Mouse (Mus musculus): ENCODE measurements around the gene Gm7714. TPM values are rescaled to one million over a fixed set of nuclear protein-coding genes. Genes with fewer than 3 reads are reported as not detected.
"Not testable (repeated sequence)": the region's sequence is repeated elsewhere in the genome, so short reads cannot be mapped to it uniquely, and the experiment has no call there.

The Gm7714 gene
- polyA plus RNA-seq (2012) = not detected in 2 replicates

GRCm38 (mm10) chr5:88268619-88269018, at the start of gene Gm7714:
TSS of gene Gm7714 (plus strand) at chr5:88268919.
- H3K9me3 ChIP-seq (ENCODE audit: control insufficient read depth, low read length) = no peaks in the 10 kb centered on the region; the same call in 1 of the 2 replicates
- no peaks in the 10 kb centered on the region for H3K27me3 ChIP-seq (ENCODE audit: control insufficient read depth)
- no peaks in the 10 kb centered on the region for H3K4me1 ChIP-seq (ENCODE audit: control insufficient read depth)
- no peaks in the 10 kb centered on the region for H3K36me3 ChIP-seq (ENCODE audit: control insufficient read depth)
- H3K4me3 ChIP-seq (replicated peaks) = no peak within 1 kb of the TSS
- TF ChIP-seq GATA1 (IDR thresholded peaks at IDR 0.05; ENCODE audit: low read length) (no peak), TAL1 (IDR thresholded peaks at IDR 0.05; ENCODE audit: low read length) (no peak)

- no peaks in the 10 kb centered on the region for H3K4me1 ChIP-seq (ENCODE audit: control insufficient read depth)
- no peak overlapping the region for H3K4me3 ChIP-seq (replicated peaks)
- no peaks in the 10 kb centered on the region for H3K36me3 ChIP-seq (ENCODE audit: control insufficient read depth)
- H3K9me3 ChIP-seq (ENCODE audit: control insufficient read depth, low read length) = peaks cover 5% of the 10 kb centered on the region; the same call in 1 of the 2 replicates
- TF ChIP-seq TAL1 (IDR thresholded peaks at IDR 0.05; ENCODE audit: low read length) (no peak), GATA1 (IDR thresholded peaks at IDR 0.05; ENCODE audit: low read length) (no peak)
- H3K27me3 ChIP-seq (ENCODE audit: control insufficient read depth) = no peaks in the 10 kb centered on the region
Observed at GRCm38 (mm10) chr5:88256475-88256874, 12.2 kb upstream of the Gm7714 start.

GRCm38 (mm10) chr5:88311307-88311706, 42.6 kb downstream of the Gm7714 start:
- not testable (repeated sequence) for H3K4me3 ChIP-seq (replicated peaks); H3K36me3 ChIP-seq (ENCODE audit: control insufficient read depth); H3K9me3 ChIP-seq (ENCODE audit: control insufficient read depth, low read length); H3K27me3 ChIP-seq (ENCODE audit: control insufficient read depth); H3K4me1 ChIP-seq (ENCODE audit: control insufficient read depth)

- TF ChIP-seq TAL1 (IDR thresholded peaks at IDR 0.05; ENCODE audit: low read length) (no peak), GATA1 (IDR thresholded peaks at IDR 0.05; ENCODE audit: low read length) (no peak)
- H3K36me3 ChIP-seq (ENCODE audit: control insufficient read depth) = no peaks in the 10 kb centered on the region
- H3K4me1 ChIP-seq (ENCODE audit: control insufficient read depth) = no peaks in the 10 kb centered on the region
- no peak within 1 kb of the TSS for H3K4me3 ChIP-seq (replicated peaks)
- no peaks in the 10 kb centered on the region; the same call in 1 of the 2 replicates for H3K9me3 ChIP-seq (ENCODE audit: control insufficient read depth, low read length)
- H3K27me3 ChIP-seq (ENCODE audit: control insufficient read depth) = no peaks in the 10 kb centered on the region
Observed at GRCm38 (mm10) chr5:88317012-88317411, 48.3 kb downstream of the Gm7714 start, which contains the start of gene Prol1. TSS of gene Prol1 (plus strand) at chr5:88317312.

Other genes starting within 250 kb of the Gm7714 start
- not detected in 2 replicates for gene Smr2, start 182.4 kb upstream of the Gm7714 start, polyA plus RNA-seq (2012)
- gene Gm11116, start 157.4 kb upstream of the Gm7714 start, polyA plus RNA-seq (2012) = not detected in 2 replicates
- gene Gm11115, start 114.8 kb upstream of the Gm7714 start, polyA plus RNA-seq (2012) = not detected in 2 replicates
- 0.03 TPM in 1 of 2 replicates, not detected in the other for gene Prol1, start 48.4 kb downstream of the Gm7714 start, polyA plus RNA-seq (2012)
- gene Amtn, start 107.2 kb downstream of the Gm7714 start, polyA plus RNA-seq (2012) = not detected in 2 replicates
- not detected in 2 replicates for gene Ambn, start 187.1 kb downstream of the Gm7714 start, polyA plus RNA-seq (2012)
- not detected in 2 replicates for gene Enam, start 219.1 kb downstream of the Gm7714 start, polyA plus RNA-seq (2012)

Measured in erythroblast, embryonic 14.5 days (primary cell).